Mouse (Mus musculus): Measurements from ENCODE around the gene Efna5.

The Efna5 gene

DNA sequence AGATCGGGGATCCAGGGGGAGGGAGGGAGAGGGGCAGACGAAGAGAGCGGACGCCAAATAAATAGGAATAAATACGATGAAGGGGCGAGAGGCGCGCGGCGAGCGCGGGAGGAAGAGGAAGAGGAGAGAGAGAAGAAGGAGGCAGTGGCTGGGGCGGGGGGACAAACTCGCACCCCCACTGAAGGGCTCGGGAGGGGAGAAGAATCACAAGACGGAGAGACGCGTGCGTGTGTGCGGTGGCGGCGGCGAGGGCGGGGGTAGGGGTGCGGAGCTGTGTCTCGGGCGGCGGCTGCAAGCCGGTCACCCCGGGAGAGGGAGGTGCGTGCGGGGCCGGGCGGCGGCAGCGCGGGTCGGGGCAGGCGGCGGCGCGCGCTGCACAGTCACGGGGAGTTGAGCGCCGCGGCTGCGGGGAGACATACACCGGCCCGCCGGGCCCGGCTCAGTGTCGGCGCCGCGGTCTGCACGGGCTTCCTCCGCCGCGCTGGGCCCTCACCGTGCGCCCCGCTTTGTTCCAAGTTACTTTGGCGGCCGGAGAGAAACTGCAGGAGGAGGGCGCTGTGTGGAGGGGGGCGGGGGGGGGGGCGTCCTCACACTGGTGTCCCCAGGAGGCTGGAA lies at the start of gene Efna5:
Gene Efna5, minus strand, starts transcription at position 142 of the 615 bp plus-strand sequence.
- DNase-seq (ENCODE audit: low read depth, low spot score) = peak; percentile 8

- no peak for DNase-seq (ENCODE audit: low read depth, low spot score)
These were observed 34.2 kb upstream of the Efna5 start for GRCm38 (mm10) chr17:62915304-62915703.

- no peak for DNase-seq (ENCODE audit: low read depth, low spot score)
These were observed 24.8 kb upstream of the Efna5 start for GRCm38 (mm10) chr17:62905692-62906445.

- DNase-seq (ENCODE audit: low read depth, low spot score) = no peak
These were observed 17.9 kb upstream of the Efna5 start for GRCm38 (mm10) chr17:62899066-62899465.

- no peak for DNase-seq (ENCODE audit: low read depth, low spot score)
These were observed 8.9 kb upstream of the Efna5 start for GRCm38 (mm10) chr17:62889991-62890390.

DNA sequence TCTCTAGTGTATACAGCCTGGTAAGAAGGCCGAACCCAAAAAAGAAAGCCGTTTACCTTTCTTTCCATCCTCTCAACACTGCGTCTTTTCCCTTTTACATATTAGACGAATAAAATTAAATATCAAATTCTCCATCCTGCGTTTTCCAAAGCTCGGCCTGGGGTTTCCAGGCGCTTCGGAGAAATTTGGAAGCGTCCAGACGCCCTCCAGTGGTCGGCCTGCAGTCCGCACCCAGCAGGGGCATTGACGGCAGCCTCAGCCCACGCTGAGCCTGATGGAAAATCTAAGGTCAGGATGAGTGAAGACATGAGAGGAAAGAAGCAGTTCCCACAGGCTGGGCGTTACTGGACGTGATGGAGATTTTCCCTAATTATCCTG lies 3.0 kb upstream of the Efna5 start:
- DNase-seq (ENCODE audit: low read depth, low spot score) = peak; percentile 53

GRCm38 (mm10) chr17:62883476-62884128 lies 2.5 kb upstream of the Efna5 start:
- DNase-seq (ENCODE audit: low read depth, low spot score) = peak; percentile 12

- peak; percentile 29 for DNase-seq (ENCODE audit: low read depth, low spot score)
These were observed 1.8 kb upstream of the Efna5 start for GRCm38 (mm10) chr17:62882726-62883475.

DNA sequence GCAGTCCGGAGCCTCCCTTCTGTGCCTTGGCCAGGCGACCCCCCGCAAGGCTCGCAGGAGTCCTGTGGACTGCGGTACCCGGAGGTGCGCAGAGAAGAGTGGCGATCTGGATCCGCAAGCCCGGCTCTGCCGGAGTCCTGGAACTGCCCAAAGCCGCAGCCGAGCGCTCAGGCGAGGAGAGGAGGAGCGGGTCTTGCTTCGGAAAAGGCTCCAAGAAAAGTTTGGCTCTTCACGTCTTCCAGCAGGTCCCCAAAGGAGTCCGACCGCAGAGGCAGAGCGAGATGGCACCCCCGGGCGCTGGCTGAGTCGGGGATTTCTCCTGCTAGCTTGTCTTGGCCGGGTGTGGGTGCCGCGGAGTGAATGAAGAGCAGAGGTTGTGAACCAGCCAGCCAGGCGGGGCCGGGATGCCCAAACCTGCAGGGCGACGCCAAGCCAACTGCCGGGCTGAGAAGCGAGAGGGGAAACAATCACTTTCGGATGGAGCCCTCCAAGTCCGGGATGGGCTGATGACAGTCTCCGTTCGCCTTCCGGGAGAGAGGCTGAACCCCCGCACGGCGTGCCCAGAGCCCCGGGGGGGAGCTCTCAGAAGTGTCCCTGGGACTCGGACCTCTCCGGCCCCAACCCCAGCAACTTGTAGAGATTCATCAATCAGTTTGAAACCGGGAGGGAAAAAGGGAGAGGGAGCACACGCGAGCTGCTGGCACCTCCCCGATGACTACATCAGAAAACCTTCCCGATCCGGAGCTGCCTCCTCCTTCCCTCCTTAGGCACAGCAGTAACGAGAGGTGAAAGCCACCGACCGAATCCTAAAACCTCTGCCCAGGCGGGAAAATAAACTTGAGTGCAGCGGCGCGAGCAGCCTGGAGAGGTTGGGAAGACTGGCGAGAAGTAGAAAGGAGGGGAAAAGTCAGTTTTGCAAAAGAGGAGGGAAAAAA lies 941 bp upstream of the Efna5 start:
- peak; percentile 12 for DNase-seq (ENCODE audit: low read depth, low spot score)

GRCm38 (mm10) chr17:62880311-62881175 lies 574 bp downstream of the Efna5 start:
- DNase-seq (ENCODE audit: low read depth, low spot score) = peak; percentile 4

- peak; percentile 3 for DNase-seq (ENCODE audit: low read depth, low spot score)
These were observed 1.4 kb downstream of the Efna5 start for GRCm38 (mm10) chr17:62879526-62880310.

- DNase-seq (ENCODE audit: low read depth, low spot score) = no peak
These were observed 5.4 kb downstream of the Efna5 start for GRCm38 (mm10) chr17:62875727-62876126.

DNA sequence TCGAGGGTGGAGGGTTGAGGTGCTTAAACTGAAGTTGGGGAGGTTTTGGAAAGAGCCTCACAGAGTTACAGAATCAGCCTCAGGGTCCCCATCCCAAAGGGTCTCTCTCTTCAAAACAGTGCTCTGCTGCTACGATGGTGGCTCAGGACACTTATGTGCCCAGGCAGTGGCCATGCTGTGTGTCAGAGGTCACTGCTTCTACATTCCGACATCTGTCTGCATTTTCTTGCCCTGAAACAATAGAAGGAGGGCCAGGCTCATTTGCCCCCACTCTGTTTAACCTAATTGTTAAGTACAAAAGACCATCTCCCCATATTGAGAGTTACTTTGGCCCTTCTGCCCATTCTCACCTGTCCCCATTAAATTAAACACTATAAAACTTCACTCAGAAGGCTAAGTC lies 9.2 kb downstream of the Efna5 start:
- no peak for DNase-seq (ENCODE audit: low read depth, low spot score)

- no peak for DNase-seq (ENCODE audit: low read depth, low spot score)
These were observed 9.9 kb downstream of the Efna5 start for GRCm38 (mm10) chr17:62871191-62871590.

DNA sequence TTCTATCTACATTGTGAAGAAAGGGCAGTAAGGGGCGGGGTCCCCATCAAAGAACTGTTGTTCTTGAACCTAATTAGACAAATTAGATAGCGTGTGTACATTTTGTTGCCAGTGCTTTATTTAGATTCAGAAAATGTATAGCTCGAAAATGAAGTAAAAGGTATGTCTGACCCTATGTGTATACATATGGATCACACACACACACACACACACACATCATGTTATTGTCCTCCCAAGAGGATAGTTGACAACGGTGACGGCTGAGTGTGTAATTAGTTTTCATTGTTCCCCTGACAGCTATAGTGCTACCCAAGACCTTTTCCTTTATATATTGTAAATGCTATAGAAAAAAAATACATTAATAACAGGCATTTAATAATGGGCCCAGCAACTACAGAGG lies 10.7 kb downstream of the Efna5 start:
- DNase-seq (ENCODE audit: low read depth, low spot score) = no peak

- DNase-seq (ENCODE audit: low read depth, low spot score) = no peak
These were observed 16.2 kb downstream of the Efna5 start for GRCm38 (mm10) chr17:62864966-62865365.

DNA sequence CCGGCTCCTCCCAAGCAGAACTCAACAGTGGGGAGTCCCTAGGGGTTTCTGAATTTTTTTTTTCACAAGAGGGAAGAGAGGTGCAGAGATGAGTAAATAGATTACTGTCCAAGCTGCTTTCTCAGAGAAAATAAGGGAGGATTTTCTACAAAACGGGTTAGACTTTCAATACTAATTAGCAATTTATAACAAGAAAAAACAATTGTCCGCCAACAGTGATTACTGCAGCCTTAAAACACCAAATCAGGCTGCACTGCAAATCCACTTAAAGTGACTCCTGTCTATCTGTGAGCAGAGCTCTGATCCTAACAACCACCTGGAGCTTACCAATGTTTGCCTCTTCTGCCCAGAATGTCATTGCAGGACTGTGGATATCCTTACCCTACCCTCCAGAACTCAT lies 18.1 kb downstream of the Efna5 start:
- DNase-seq (ENCODE audit: low read depth, low spot score) = no peak

DNA sequence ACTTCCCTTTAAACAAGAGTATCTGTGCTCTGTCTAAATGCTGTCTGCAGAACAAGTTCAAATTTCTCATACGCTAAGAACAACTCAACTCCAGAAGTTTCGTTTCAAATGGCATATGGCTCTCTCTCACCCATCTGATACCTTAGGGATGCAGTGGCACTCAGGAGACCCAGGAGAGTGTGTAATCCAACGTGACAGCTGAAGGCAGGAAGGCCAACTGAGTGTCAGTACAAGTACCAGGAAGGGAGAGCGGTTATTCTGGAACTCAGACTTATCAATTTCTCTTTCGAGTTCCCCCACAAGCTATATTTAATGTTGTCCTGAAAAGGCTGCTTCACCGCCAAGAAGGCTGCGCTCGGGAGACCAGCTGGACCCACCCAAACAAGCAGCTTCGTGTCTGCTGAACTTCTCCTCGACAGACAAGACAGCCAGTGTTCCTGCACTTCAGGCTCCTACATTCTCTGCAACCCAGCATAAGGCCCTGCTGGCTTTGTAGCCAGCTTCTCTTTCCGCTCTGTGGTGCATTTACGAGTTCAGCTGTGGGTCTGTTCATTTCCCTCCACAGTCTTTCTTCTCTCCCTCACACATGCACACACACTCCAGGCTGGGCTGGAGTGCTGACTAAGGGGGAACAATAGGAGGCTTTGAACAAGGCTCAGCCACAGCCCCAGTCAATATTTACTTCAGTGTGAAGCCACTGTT lies 18.7 kb downstream of the Efna5 start:
- DNase-seq (ENCODE audit: low read depth, low spot score) = peak; percentile 2

DNA sequence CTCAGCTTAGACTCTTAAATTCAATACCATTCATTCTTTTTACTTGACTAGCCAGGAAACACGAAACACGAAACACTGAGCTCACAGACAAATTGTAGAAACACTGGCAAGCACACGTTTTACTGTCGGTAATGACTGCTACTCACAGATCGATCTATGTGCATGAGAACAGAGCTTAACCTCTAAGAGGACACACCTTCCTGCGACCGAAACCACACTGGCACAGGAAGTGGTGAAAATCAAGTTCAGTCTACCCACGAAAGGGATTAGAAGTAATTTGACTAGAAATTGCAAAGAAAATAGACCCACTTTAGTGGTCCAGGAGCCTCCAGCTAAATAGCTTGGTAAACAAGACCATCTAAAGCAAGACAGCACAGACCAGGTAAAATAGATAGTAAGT lies 23.8 kb downstream of the Efna5 start:
- DNase-seq (ENCODE audit: low read depth, low spot score) = peak; percentile 65

All from CD4-positive, CD25-positive, alpha-beta regulatory T cell, adult 2 months (primary cell).